Mouse (Mus musculus) liver, embryonic 14.5 days (tissue): Measurements from ENCODE around the gene Cyp2d12. TPM values are rescaled to one million over a fixed set of nuclear protein-coding genes. Genes with fewer than 3 reads are reported as not detected.

Experiments used
- ATAC-seq: fragments of 200-750 bp; cut with Nextera tagmentation; 2 replicates; pipeline ENCODE4 v1.8.0; 2017; ENCODE audit warnings: moderate number of reproducible peaks, mild to moderate bottlenecking, moderate library complexity; ENCODE audit not compliant: insufficient read depth
- DNase-seq, 3 experiments: peaks; one replicate each; pipeline ENCODE4 v3.0.0-alpha.2; 2012 to 2013; ENCODE audit warnings: low read depth in 3 of 3, low spot score in 3 of 3
- H3K27ac ChIP-seq: fragments of 300-500 bp; sonication (generic); 2 replicates; pipeline ENCODE4 v1.5.1; 2014; ENCODE audit warnings: moderate library complexity, mild to moderate bottlenecking, control low read depth, inconsistent platforms
- H3K27me3 ChIP-seq: fragments of 300-500 bp; sonication (generic); 2 replicates; pipeline ENCODE4 v1.6.1; 2014; ENCODE audit warnings: mild to moderate bottlenecking, low read length, moderate library complexity; ENCODE audit not compliant: control insufficient read depth, insufficient read depth
- H3K36me3 ChIP-seq: fragments of 300-500 bp; sonication (generic); replicated peaks from 2 replicates; pipeline ENCODE4 v1.6.1; 2014; ENCODE audit warnings: low read depth; ENCODE audit not compliant: control insufficient read depth, insufficient read depth
- H3K4me1 ChIP-seq, 2 experiments: fragments of 200-500 bp in 1 of 2; fragments of 300-500 bp in 1 of 2; sonication (generic) in 1 of 2; replicated peaks; 2 replicates each; pipeline ENCODE4 v1.6.1; 2012 to 2014; ENCODE audit warnings: antibody characterized with exemption in 1 of 2, inconsistent platforms in 1 of 2, low read length in 1 of 2; ENCODE audit not compliant: control insufficient read depth in 2 of 2, insufficient read depth in 2 of 2
- H3K4me2 ChIP-seq: fragments of 300-500 bp; sonication (generic); 2 replicates; pipeline ENCODE4 v1.6.1; 2014; ENCODE audit warnings: low read depth, mild to moderate bottlenecking, control low read depth, moderate library complexity
- H3K4me3 ChIP-seq, 2 experiments: fragments of 200-500 bp in 1 of 2; fragments of 300-500 bp in 1 of 2; sonication (generic) in 1 of 2; 2 replicates each; pipeline ENCODE4 v1.5.1; 2012 to 2014; ENCODE audit warnings: low read depth in 2 of 2, low read length in 2 of 2, mild to moderate bottlenecking in 2 of 2, control low read depth in 1 of 2, inconsistent platforms in 1 of 2, moderate library complexity in 1 of 2; ENCODE audit not compliant: insufficient read depth in 1 of 2
- H3K9ac ChIP-seq: fragments of 300-500 bp; sonication (generic); replicated peaks from 2 replicates; pipeline ENCODE4 v1.6.1; 2014; ENCODE audit warnings: mild to moderate bottlenecking, control low read depth, moderate library complexity
- H3K9me3 ChIP-seq: fragments of 300-500 bp; sonication (generic); 2 replicates; pipeline ENCODE4 v1.6.1; 2016; ENCODE audit warnings: low read length, mixed read lengths; ENCODE audit not compliant: control insufficient read depth
- CTCF ChIP-seq: IDR thresholded peaks from 2 replicates; pipeline ENCODE4 v1.5.1; 2016; ENCODE audit warnings: antibody characterized with exemption, low read depth, control low read depth
- EP300 ChIP-seq: IDR thresholded peaks from 2 replicates; pipeline ENCODE4 v1.6.1; 2016; ENCODE audit warnings: antibody characterized with exemption, low read depth
- WGBS: fragments of 180-500 bp; shearing (Covaris S2); extraction: QIAGEN DNeasy Blood & Tissue Kit; methylation state at CpG from one replicate; pipeline ENCODE4 v1.1.7; 2014; ENCODE audit not compliant: insufficient replicate concordance; 5-methylcytosine and 5-hydroxymethylcytosine counted together
- microRNA-seq: library from miRNA; unstranded; fragments of <30 nt; microRNA quantifications from one replicate; pipeline ENCODE4, GENCODE M21; 2016
- polyA plus RNA-seq, 2 experiments: library from polyadenylated mRNA; depleted of rRNA in 1 of 2; stranded (reverse) in 1 of 2; unstranded in 1 of 2; fragments of >200 nt; fragmentation: Nextera tagmentation in 1 of 2; extraction: Ambion mirVana in 1 of 2; gene quantifications; 2 replicates each; pipeline versions ENCODE4 v1.2.1 to v1.2.3; 2012 to 2014

Cyp2d12 gene
- polyA plus RNA-seq, 2 experiments: not detected

GRCm38 (mm10) chr15:82579071-82579470 is 24.2 kb downstream of the Cyp2d12 start:
- no peaks in the 10 kb centered on the region for H3K4me1 ChIP-seq
- ATAC-seq: no peak
- 52% methylated on average over 2 of the region's 2 CpGs for WGBS

GRCm38 (mm10) chr15:82582621-82583020 is 27.7 kb downstream of the Cyp2d12 start:
- Histone ChIP-seq H3K4me3 (no peak overlapping the region), H3K36me3 (no peaks in the 10 kb centered on the region), H3K27me3 (no peaks in the 10 kb centered on the region), H3K27ac (no peak overlapping the region), H3K4me2 (no peak overlapping the region), H3K9me3 (no peaks in the 10 kb centered on the region), H3K4me1 (no peaks in the 10 kb centered on the region), H3K9ac (no peak overlapping the region)
- no peak for TF ChIP-seq EP300
- TF ChIP-seq CTCF: no peak
- ATAC-seq: no peak
- WGBS: 68% methylated on average over 9 of the region's 9 CpGs
- DNase-seq: no peak

More at GRCm38 (mm10) chr15:82579071-82579470, 24.2 kb downstream of the Cyp2d12 start:
- TF ChIP-seq EP300 (no peak), CTCF (no peak)
- Histone ChIP-seq H3K9ac (no peak overlapping the region), H3K9me3 (no peaks in the 10 kb centered on the region), H3K27ac (no peak overlapping the region), H3K27me3 (no peaks in the 10 kb centered on the region), H3K4me3 (no peak overlapping the region), H3K36me3 (no peaks in the 10 kb centered on the region), H3K4me2 (no peak overlapping the region)
- no peak for DNase-seq

Small RNA genes within 50 kb of the gene (microRNA-seq; reads per million reads assigned to microRNA genes)
- gene Gm27924 (not detected), gene Gm28023 (not detected)

Other genes with a start within 250 kb of the Cyp2d12 start
- 47.7 and 52.9 TPM in 2 replicates for gene Naga, start 216.1 kb upstream of the Cyp2d12 start, polyA plus RNA-seq (2012; rRNA removed)
- gene Naga, start 216.1 kb upstream of the Cyp2d12 start, polyA plus RNA-seq (2014; fragmentation: Nextera tagmentation; extraction: Ambion mirVana): 34.2 and 43.3 TPM in 2 replicates
- 22.1 and 24.8 TPM in 2 replicates for gene Pheta2, start 216.1 kb upstream of the Cyp2d12 start, polyA plus RNA-seq (2012; rRNA removed)
- gene Pheta2, start 216.1 kb upstream of the Cyp2d12 start, polyA plus RNA-seq (2014; fragmentation: Nextera tagmentation; extraction: Ambion mirVana): 18.7 and 22.5 TPM in 2 replicates
- 109 and 121 TPM in 2 replicates for gene Smdt1, start 216.1 kb upstream of the Cyp2d12 start, polyA plus RNA-seq (2012; rRNA removed)
- 165 and 178 TPM in 2 replicates for gene Smdt1, start 216.1 kb upstream of the Cyp2d12 start, polyA plus RNA-seq (2014; fragmentation: Nextera tagmentation; extraction: Ambion mirVana)
- 152 and 288 TPM in 2 replicates for gene Ndufa6, start 200.8 kb upstream of the Cyp2d12 start, polyA plus RNA-seq (2012; rRNA removed)
- gene Ndufa6, start 200.8 kb upstream of the Cyp2d12 start, polyA plus RNA-seq (2014; fragmentation: Nextera tagmentation; extraction: Ambion mirVana): 435 and 447 TPM in 2 replicates
- 14.9 and 15.5 TPM in 2 replicates for gene Cyp2d22, start 174.8 kb upstream of the Cyp2d12 start, polyA plus RNA-seq (2012; rRNA removed)
- 8.4 and 10.0 TPM in 2 replicates for gene Cyp2d22, start 174.8 kb upstream of the Cyp2d12 start, polyA plus RNA-seq (2014; fragmentation: Nextera tagmentation; extraction: Ambion mirVana)
- gene Cyp2d11, start 161.1 kb upstream of the Cyp2d12 start, polyA plus RNA-seq (2012; rRNA removed): 0.09 TPM in 2 replicates
- not detected in 2 replicates for gene Cyp2d11, start 161.1 kb upstream of the Cyp2d12 start, polyA plus RNA-seq (2014; fragmentation: Nextera tagmentation; extraction: Ambion mirVana)
- gene Cyp2d10, start 147.9 kb upstream of the Cyp2d12 start, polyA plus RNA-seq (2012; rRNA removed): 18.6 and 19.8 TPM in 2 replicates
- gene Cyp2d10, start 147.9 kb upstream of the Cyp2d12 start, polyA plus RNA-seq (2014; fragmentation: Nextera tagmentation; extraction: Ambion mirVana): 43.2 and 48.1 TPM in 2 replicates
- 1.7 and 1.8 TPM in 2 replicates for gene Cyp2d9, start 121.6 kb upstream of the Cyp2d12 start, polyA plus RNA-seq (2012; rRNA removed)
- 1.9 and 2.1 TPM in 2 replicates for gene Cyp2d9, start 121.6 kb upstream of the Cyp2d12 start, polyA plus RNA-seq (2014; fragmentation: Nextera tagmentation; extraction: Ambion mirVana)
- not detected in 2 replicates for gene Cyp2d34, start 65.9 kb downstream of the Cyp2d12 start, polyA plus RNA-seq (2012; rRNA removed)
- not detected in 2 replicates for gene Cyp2d34, start 65.9 kb downstream of the Cyp2d12 start, polyA plus RNA-seq (2014; fragmentation: Nextera tagmentation; extraction: Ambion mirVana)
- gene Cyp2d40, start 209.1 kb downstream of the Cyp2d12 start, polyA plus RNA-seq (2012; rRNA removed): 0.06 and 0.16 TPM in 2 replicates
- gene Cyp2d40, start 209.1 kb downstream of the Cyp2d12 start, polyA plus RNA-seq (2014; fragmentation: Nextera tagmentation; extraction: Ambion mirVana): 0.28 TPM in 1 of 2 replicates, not detected in the other
- 27.2 and 28.8 TPM in 2 replicates for gene Cyp2d26, start 239.2 kb downstream of the Cyp2d12 start, polyA plus RNA-seq (2012; rRNA removed)
- gene Cyp2d26, start 239.2 kb downstream of the Cyp2d12 start, polyA plus RNA-seq (2014; fragmentation: Nextera tagmentation; extraction: Ambion mirVana): 17.2 and 21.3 TPM in 2 replicates